Mouse (Mus musculus): ENCODE results near the gene Gpd1.
A peak's percentile ranks its signal among the peaks of the same experiment; 100 is the strongest.

GRCm38 (mm10) chr15:99678063-99678800, 39.1 kb upstream of the Gpd1 start:
- peak; percentile 43 for TF ChIP-seq CTCF (IDR thresholded peaks at IDR 0.05; ENCODE audit: control insufficient read depth, insufficient read depth, low read length)
- no peak for TF ChIP-seq POLR2A (IDR thresholded peaks at IDR 0.05; ENCODE audit: borderline replicate concordance, control insufficient read depth, low read depth, low read length)

Data from bone marrow, adult 2 months (tissue).